Mouse (Mus musculus) liver, postnatal 0 days (tissue): ENCODE measurements around the gene Mup3.
"Not testable (repeated sequence)": the region's sequence is repeated elsewhere in the genome, so short reads cannot be mapped to it uniquely, and the experiment has no call there.

Source experiments
- CTCF ChIP-seq: sonication (generic); IDR thresholded peaks from 2 replicates; pipeline ENCODE4 v1.5.1; 2016; ENCODE audit warnings: antibody characterized with exemption, low read depth
- EP300 ChIP-seq: IDR thresholded peaks from 2 replicates; pipeline ENCODE4 v1.6.1; 2016; ENCODE audit warnings: antibody characterized with exemption, low read depth, mild to moderate bottlenecking

DNA sequence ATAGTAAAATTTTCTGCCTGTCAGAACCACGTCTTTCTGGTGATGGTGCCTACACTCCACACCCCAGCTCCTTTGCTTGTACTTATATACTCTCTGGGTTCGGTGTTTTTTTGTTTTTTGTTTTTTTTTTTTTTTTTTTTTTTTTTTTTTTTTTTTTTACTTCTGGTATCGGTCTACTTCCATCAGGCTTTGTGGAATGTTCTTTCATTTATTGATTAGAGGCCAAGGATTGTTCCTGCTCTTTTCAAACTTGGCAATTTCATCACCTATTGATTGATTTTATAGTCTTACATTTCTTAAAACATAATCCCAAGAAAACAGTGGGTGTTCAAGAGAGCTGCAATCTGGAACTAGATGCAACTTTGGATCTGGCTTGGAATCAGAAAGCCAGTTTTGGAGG, 33.1 kb downstream of the Mup3 start, which contains the start of gene Mup20:
- TF ChIP-seq EP300, CTCF: not testable (repeated sequence)
